Mouse (Mus musculus): ENCODE measurements around the gene Nicn1. TPM values are rescaled to one million over a fixed set of nuclear protein-coding genes. Genes with fewer than 3 reads are reported as not detected.
"Not testable (repeated sequence)": the region's sequence is repeated elsewhere in the genome, so short reads cannot be mapped to it uniquely, and the experiment has no call there.

Nicn1 gene
- polyA plus RNA-seq, 1 experiment from 2014 or later = 45.0 TPM

- Histone ChIP-seq H3K4me1 (replicated peaks) (peaks cover 33% of the 10 kb centered on the region), H3K4me2 (peak overlapping the region; percentile 84), H3K27ac (peak overlapping the region; percentile 100), H3K4me3 (replicated peaks) (peak overlapping the region; percentile 90), H3K9me3 (no peaks in the 10 kb centered on the region), H3K27me3 (no peaks in the 10 kb centered on the region), H3K36me3 (peaks cover 21% of the 10 kb centered on the region), H3K9ac (replicated peaks) (peak overlapping the region; percentile 98)
- ATAC-seq (ENCODE audit: insufficient number of reproducible peaks, insufficient read depth, low FRiP score, low TSS enrichment, low read depth) = peak; percentile 65
- WGBS = under 1% methylated on average over 51 of the region's 51 CpGs
Observed at GRCm38 (mm10) chr9:108306571-108306980, 16.3 kb downstream of the Nicn1 start.

- H3K4me3 ChIP-seq (replicated peaks) = peak overlapping the region; percentile 90
- H3K9me3 ChIP-seq = no peaks in the 10 kb centered on the region
- H3K4me1 ChIP-seq (replicated peaks) = peaks cover 33% of the 10 kb centered on the region
- H3K36me3 ChIP-seq = peaks cover 17% of the 10 kb centered on the region
- H3K27me3 ChIP-seq = no peaks in the 10 kb centered on the region
- peak overlapping the region; percentile 84 for H3K4me2 ChIP-seq
- peak overlapping the region; percentile 98 for H3K9ac ChIP-seq (replicated peaks)
- WGBS = 21% methylated on average over 12 of the region's 12 CpGs
- peak overlapping the region; percentile 100 for H3K27ac ChIP-seq
- ATAC-seq (ENCODE audit: insufficient number of reproducible peaks, insufficient read depth, low FRiP score, low TSS enrichment, low read depth) = no peak
Observed at GRCm38 (mm10) chr9:108307021-108307807, 17.0 kb downstream of the Nicn1 start.

- Histone ChIP-seq H3K36me3 (peaks cover 8% of the 10 kb centered on the region), H3K4me1 (replicated peaks) (peaks cover 33% of the 10 kb centered on the region), H3K27ac (no peak overlapping the region), H3K9ac (replicated peaks) (peak overlapping the region; percentile 31; the same call in 1 of the 2 replicates), H3K27me3 (no peaks in the 10 kb centered on the region), H3K4me2 (peak overlapping the region; percentile 84), H3K4me3 (replicated peaks) (peak overlapping the region; percentile 90), H3K9me3 (no peaks in the 10 kb centered on the region)
- WGBS = 86% methylated on average over 2 of the region's 2 CpGs
- ATAC-seq (ENCODE audit: insufficient number of reproducible peaks, insufficient read depth, low FRiP score, low TSS enrichment, low read depth) = no peak
Observed at GRCm38 (mm10) chr9:108308141-108308540, 17.9 kb downstream of the Nicn1 start.

- H3K9me3 ChIP-seq = no peaks in the 10 kb centered on the region
- no peak for ATAC-seq (ENCODE audit: insufficient number of reproducible peaks, insufficient read depth, low FRiP score, low TSS enrichment, low read depth)
- H3K9ac ChIP-seq (replicated peaks) = no peak overlapping the region
- no peak overlapping the region for H3K4me2 ChIP-seq
- no peaks in the 10 kb centered on the region for H3K27me3 ChIP-seq
- H3K4me3 ChIP-seq (replicated peaks) = no peak overlapping the region
- H3K27ac ChIP-seq = no peak overlapping the region
- H3K36me3 ChIP-seq = peaks cover 57% of the 10 kb centered on the region
- 95% methylated on average over 3 of the region's 3 CpGs for WGBS
- H3K4me1 ChIP-seq (replicated peaks) = no peaks in the 10 kb centered on the region
Observed at GRCm38 (mm10) chr9:108317572-108317971, 27.3 kb downstream of the Nicn1 start.

- 91% methylated on average over 2 of the region's 2 CpGs for WGBS
- Histone ChIP-seq H3K4me1 (replicated peaks) (no peaks in the 10 kb centered on the region), H3K27ac (no peak overlapping the region), H3K4me3 (replicated peaks) (no peak overlapping the region), H3K36me3 (peaks cover 59% of the 10 kb centered on the region), H3K9me3 (no peaks in the 10 kb centered on the region), H3K4me2 (no peak overlapping the region), H3K9ac (replicated peaks) (no peak overlapping the region), H3K27me3 (no peaks in the 10 kb centered on the region)
- ATAC-seq (ENCODE audit: insufficient number of reproducible peaks, insufficient read depth, low FRiP score, low TSS enrichment, low read depth) = no peak
Observed at GRCm38 (mm10) chr9:108318462-108318861, 28.2 kb downstream of the Nicn1 start.

- H3K27me3 ChIP-seq; H3K4me3 ChIP-seq (replicated peaks); ATAC-seq (ENCODE audit: insufficient number of reproducible peaks, insufficient read depth, low FRiP score, low TSS enrichment, low read depth); H3K9ac ChIP-seq (replicated peaks); H3K4me2 ChIP-seq; H3K4me1 ChIP-seq (replicated peaks); H3K27ac ChIP-seq; H3K9me3 ChIP-seq: not testable (repeated sequence)
- 89% methylated on average over 7 of the region's 7 CpGs for WGBS
- H3K36me3 ChIP-seq = peaks cover 59% of the 10 kb centered on the region
Observed at GRCm38 (mm10) chr9:108322054-108322453, 31.8 kb downstream of the Nicn1 start.

GRCm38 (mm10) chr9:108324784-108325183 lies 34.6 kb downstream of the Nicn1 start:
- ATAC-seq (ENCODE audit: insufficient number of reproducible peaks, insufficient read depth, low FRiP score, low TSS enrichment, low read depth) = no peak
- H3K4me3 ChIP-seq (replicated peaks) = no peak overlapping the region
- H3K4me1 ChIP-seq (replicated peaks) = no peaks in the 10 kb centered on the region
- H3K27ac ChIP-seq = no peak overlapping the region
- H3K36me3 ChIP-seq = peaks cover 71% of the 10 kb centered on the region
- WGBS = 95% methylated on average over 1 of the region's 1 CpGs
- H3K9ac ChIP-seq (replicated peaks) = no peak overlapping the region
- H3K9me3 ChIP-seq = no peaks in the 10 kb centered on the region
- no peak overlapping the region for H3K4me2 ChIP-seq
- no peaks in the 10 kb centered on the region for H3K27me3 ChIP-seq

GRCm38 (mm10) chr9:108325811-108326210 lies 35.6 kb downstream of the Nicn1 start:
- H3K27me3 ChIP-seq = no peaks in the 10 kb centered on the region
- 92% methylated on average over 2 of the region's 2 CpGs for WGBS
- H3K9me3 ChIP-seq = no peaks in the 10 kb centered on the region
- H3K4me1 ChIP-seq (replicated peaks) = no peaks in the 10 kb centered on the region
- no peak overlapping the region for H3K4me2 ChIP-seq
- H3K27ac ChIP-seq = no peak overlapping the region
- H3K9ac ChIP-seq (replicated peaks) = no peak overlapping the region
- H3K4me3 ChIP-seq (replicated peaks) = no peak overlapping the region
- ATAC-seq (ENCODE audit: insufficient number of reproducible peaks, insufficient read depth, low FRiP score, low TSS enrichment, low read depth) = no peak
- H3K36me3 ChIP-seq = peaks cover 70% of the 10 kb centered on the region

- H3K4me3 ChIP-seq (replicated peaks) = 0 out of 2 replicates have a peak overlapping the region, but pooled peaks have one; percentile 81
- H3K4me1 ChIP-seq (replicated peaks) = peaks cover 24% of the 10 kb centered on the region
- H3K27ac ChIP-seq = peak overlapping the region; percentile 97
- no peaks in the 10 kb centered on the region for H3K9me3 ChIP-seq
- ATAC-seq (ENCODE audit: insufficient number of reproducible peaks, insufficient read depth, low FRiP score, low TSS enrichment, low read depth) = no peak
- 74% methylated on average over 10 of the region's 10 CpGs for WGBS
- peaks cover 35% of the 10 kb centered on the region for H3K36me3 ChIP-seq
- no peaks in the 10 kb centered on the region for H3K27me3 ChIP-seq
- peak overlapping the region; percentile 85 for H3K4me2 ChIP-seq
- no peak overlapping the region for H3K9ac ChIP-seq (replicated peaks)
Observed at GRCm38 (mm10) chr9:108337848-108338550, 47.8 kb downstream of the Nicn1 start.

- peak overlapping the region; percentile 85 for H3K4me2 ChIP-seq
- peaks cover 31% of the 10 kb centered on the region for H3K36me3 ChIP-seq
- H3K9ac ChIP-seq (replicated peaks) = peak overlapping the region; percentile 91
- no peaks in the 10 kb centered on the region for H3K9me3 ChIP-seq
- peaks cover 24% of the 10 kb centered on the region for H3K4me1 ChIP-seq (replicated peaks)
- 26% methylated on average over 6 of the region's 6 CpGs for WGBS
- H3K27ac ChIP-seq = peak overlapping the region; percentile 97
- peak; percentile 10; the same call in 1 of the 2 replicates for ATAC-seq (ENCODE audit: insufficient number of reproducible peaks, insufficient read depth, low FRiP score, low TSS enrichment, low read depth)
- peak overlapping the region; percentile 81 for H3K4me3 ChIP-seq (replicated peaks)
- no peaks in the 10 kb centered on the region for H3K27me3 ChIP-seq
Observed at GRCm38 (mm10) chr9:108338551-108338885, 48.3 kb downstream of the Nicn1 start.

- Histone ChIP-seq H3K9me3 (no peaks in the 10 kb centered on the region), H3K27ac (peak within 1 kb of the TSS; percentile 97), H3K4me1 (replicated peaks) (peaks cover 24% of the 10 kb centered on the region), H3K27me3 (no peaks in the 10 kb centered on the region), H3K4me3 (replicated peaks) (peak within 1 kb of the TSS; percentile 81), H3K9ac (replicated peaks) (peak within 1 kb of the TSS; percentile 91), H3K36me3 (peaks cover 25% of the 10 kb centered on the region), H3K4me2 (peak within 1 kb of the TSS; percentile 85)
- peak; percentile 95 for ATAC-seq (ENCODE audit: insufficient number of reproducible peaks, insufficient read depth, low FRiP score, low TSS enrichment, low read depth)
- WGBS = under 1% methylated on average over 49 of the region's 49 CpGs
Observed at GRCm38 (mm10) chr9:108338886-108339781, 48.9 kb downstream of the Nicn1 start, which contains the start of gene Gpx1. Gene Gpx1, plus strand, starts transcription at chr9:108338903.

All from limb, embryonic 12.5 days (tissue).